Mouse (Mus musculus) heart, embryonic 12.5 days (tissue): ENCODE measurements around the gene Prkg1. TPM values are rescaled to one million over a fixed set of nuclear protein-coding genes. Genes with fewer than 3 reads are reported as not detected.
"Not testable (repeated sequence)": the region's sequence is repeated elsewhere in the genome, so short reads cannot be mapped to it uniquely, and the experiment has no call there.

ENCODE experiments used
- ATAC-seq: fragments of 200-750 bp; cut with Nextera tagmentation; 2 replicates; pipeline ENCODE4 v1.8.0; 2017; ENCODE audit warnings: moderate TSS enrichment, moderate library complexity; ENCODE audit not compliant: insufficient number of reproducible peaks, low FRiP score
- H3K27ac ChIP-seq: fragments of 300-500 bp; sonication (generic); 2 replicates; pipeline ENCODE4 v1.5.1; 2016; ENCODE audit warnings: mild to moderate bottlenecking, moderate library complexity; ENCODE audit not compliant: poor library complexity, severe bottlenecking
- H3K27me3 ChIP-seq: fragments of 300-500 bp; sonication (generic); replicated peaks from 2 replicates; pipeline ENCODE4 v1.6.1; 2016; ENCODE audit warnings: mild to moderate bottlenecking, moderate library complexity
- H3K36me3 ChIP-seq: fragments of 300-500 bp; sonication (generic); 2 replicates; pipeline ENCODE4 v1.6.1; 2016; ENCODE audit warnings: mild to moderate bottlenecking, moderate library complexity
- H3K4me1 ChIP-seq: fragments of 300-500 bp; sonication (generic); replicated peaks from 2 replicates; pipeline ENCODE4 v1.6.1; 2016; ENCODE audit warnings: mild to moderate bottlenecking
- H3K4me2 ChIP-seq: fragments of 300-500 bp; sonication (generic); 2 replicates; pipeline ENCODE4 v1.6.1; 2016; ENCODE audit warnings: mild to moderate bottlenecking, moderate library complexity
- H3K4me3 ChIP-seq: fragments of 300-500 bp; sonication (generic); 2 replicates; pipeline ENCODE4 v1.5.1; 2016; ENCODE audit warnings: mild to moderate bottlenecking
- H3K9ac ChIP-seq: fragments of 300-500 bp; sonication (generic); 2 replicates; pipeline ENCODE4 v1.6.1; 2016; ENCODE audit warnings: mild to moderate bottlenecking, moderate library complexity
- H3K9me3 ChIP-seq: fragments of 300-500 bp; sonication (generic); replicated peaks from 2 replicates; pipeline ENCODE4 v1.6.1; 2016; ENCODE audit warnings: mild to moderate bottlenecking, moderate library complexity
- WGBS: fragments of 180-500 bp; shearing (Covaris S2); methylation state at CpG from one replicate; pipeline ENCODE4 v1.1.7; 2016; 5-methylcytosine and 5-hydroxymethylcytosine counted together
- polyA plus RNA-seq: library from polyadenylated mRNA; unstranded; fragments of >200 nt; fragmentation: Nextera tagmentation; extraction: Ambion mirVana; gene quantifications from 2 replicates; pipeline ENCODE4 v1.2.1, GENCODE M21; 2016

The Prkg1 gene
- polyA plus RNA-seq, 1 experiment from 2014 or later: 10.7 TPM

DNA sequence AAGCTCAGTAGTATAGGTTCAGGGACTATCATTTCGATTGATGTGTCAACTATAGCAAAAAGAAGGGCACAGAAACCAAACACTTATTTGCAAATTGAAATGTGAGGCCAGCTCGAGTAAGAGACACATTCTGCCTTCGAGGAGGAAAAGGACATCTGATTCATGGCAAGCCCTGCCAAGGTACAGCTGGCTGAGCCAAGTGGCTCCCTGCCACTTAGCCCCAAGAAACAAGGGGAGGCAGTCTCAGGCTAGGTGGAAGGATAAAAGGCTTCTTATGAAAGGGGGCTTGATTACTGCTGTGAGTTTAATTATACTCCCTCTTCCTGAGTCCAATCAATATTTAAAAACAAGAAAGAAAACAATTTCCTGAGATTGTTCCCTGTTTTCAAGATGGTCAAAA is 403.7 kb downstream of the Prkg1 start:
- 78% methylated on average over 3 of the region's 3 CpGs for WGBS
- no peak overlapping the region for H3K9ac ChIP-seq

DNA sequence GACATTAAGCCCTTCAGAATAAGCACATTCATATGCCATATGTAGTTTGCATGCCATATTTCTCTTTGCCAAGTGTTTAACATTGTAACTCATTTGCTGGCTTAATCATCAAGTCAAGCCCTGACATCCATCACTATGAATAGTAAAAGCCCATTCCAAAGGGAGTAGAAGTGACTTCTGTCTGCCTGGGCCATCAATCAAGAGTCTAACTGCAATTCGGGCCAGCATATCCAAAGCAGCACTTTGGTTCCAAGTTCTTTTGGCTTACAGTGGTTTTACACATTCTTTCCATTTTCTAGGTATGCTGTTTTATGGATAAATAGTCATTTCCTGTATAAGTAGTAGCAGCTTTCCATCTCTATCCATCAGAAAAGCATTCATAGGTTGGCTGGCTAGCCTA is 409.9 kb downstream of the Prkg1 start:
- Histone ChIP-seq H3K27me3 (no peaks in the 10 kb centered on the region), H3K4me1 (0 out of 2 replicates have a peak, but pooled peaks cover 6% of the 10 kb centered on the region), H3K9ac (no peak overlapping the region), H3K27ac (no peak overlapping the region), H3K4me2 (no peak overlapping the region), H3K36me3 (no peaks in the 10 kb centered on the region), H3K9me3 (no peaks in the 10 kb centered on the region), H3K4me3 (no peak overlapping the region)
- 64% methylated on average over 1 of the region's 1 CpGs for WGBS
- no peak for ATAC-seq

More for the DNA sequence above, 403.7 kb downstream of the Prkg1 start:
- Histone ChIP-seq H3K27ac (no peak overlapping the region), H3K4me2 (no peak overlapping the region), H3K27me3 (no peaks in the 10 kb centered on the region), H3K4me1 (peaks cover 6% of the 10 kb centered on the region), H3K4me3 (no peak overlapping the region), H3K9me3 (no peaks in the 10 kb centered on the region), H3K36me3 (no peaks in the 10 kb centered on the region)
- ATAC-seq: no peak

DNA sequence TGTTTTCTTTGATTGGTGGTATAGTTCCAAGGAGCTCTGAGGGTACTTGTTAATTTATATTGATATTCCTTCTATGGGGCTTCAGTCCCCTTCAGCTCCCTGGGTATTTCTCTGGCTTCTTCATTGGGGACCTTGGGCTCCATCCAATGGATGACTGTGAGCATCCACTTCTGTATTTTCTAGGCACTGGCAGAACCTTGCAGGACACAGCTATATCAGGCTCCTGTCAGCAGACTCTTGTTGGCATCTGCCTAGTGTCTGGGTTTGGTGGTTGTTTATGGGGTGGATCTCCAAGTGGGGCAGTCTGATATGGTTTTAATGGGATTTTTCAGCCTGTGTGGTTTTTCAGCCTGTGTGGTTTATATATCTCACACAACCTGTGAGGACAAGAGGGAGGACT is 412.0 kb downstream of the Prkg1 start:
- not testable (repeated sequence) for H3K9ac ChIP-seq, ATAC-seq, H3K36me3 ChIP-seq, H3K4me2 ChIP-seq, H3K4me3 ChIP-seq, H3K27me3 ChIP-seq, H3K27ac ChIP-seq, H3K9me3 ChIP-seq, H3K4me1 ChIP-seq

DNA sequence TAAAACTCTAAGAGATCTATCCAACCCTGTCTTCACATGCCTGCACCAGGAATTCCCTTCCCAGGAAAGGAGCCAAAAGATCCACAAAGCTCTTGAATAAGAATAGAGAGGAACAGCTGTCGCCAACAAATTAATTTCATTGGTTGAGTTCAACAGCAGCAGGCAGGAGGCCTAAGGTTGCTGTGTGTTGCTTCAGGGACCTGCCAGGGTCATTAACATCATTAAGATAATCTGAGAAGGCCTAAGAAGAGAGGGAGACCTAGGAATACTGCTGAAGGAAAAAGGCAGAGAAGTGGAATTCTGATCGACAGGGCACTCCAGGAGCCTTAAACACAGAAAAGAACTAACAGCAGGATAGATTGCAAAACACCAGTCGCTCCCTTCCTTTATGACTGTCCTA is 413.0 kb downstream of the Prkg1 start:
- Histone ChIP-seq H3K4me3 (no peak overlapping the region), H3K4me1 (0 out of 2 replicates have a peak, but pooled peaks cover 6% of the 10 kb centered on the region), H3K27ac (no peak overlapping the region), H3K9ac (no peak overlapping the region), H3K36me3 (no peaks in the 10 kb centered on the region), H3K9me3 (no peaks in the 10 kb centered on the region), H3K27me3 (no peaks in the 10 kb centered on the region), H3K4me2 (no peak overlapping the region)
- WGBS: 56% methylated on average over 3 of the region's 3 CpGs
- ATAC-seq: no peak

GRCm38 (mm10) chr19:31342150-31342549 is 422.7 kb downstream of the Prkg1 start:
- Histone ChIP-seq H3K27ac (no peak overlapping the region), H3K36me3 (no peaks in the 10 kb centered on the region), H3K27me3 (no peaks in the 10 kb centered on the region), H3K4me1 (no peaks in the 10 kb centered on the region), H3K4me3 (no peak overlapping the region), H3K9ac (no peak overlapping the region), H3K4me2 (no peak overlapping the region), H3K9me3 (no peaks in the 10 kb centered on the region)
- 25% methylated on average over 4 of the region's 4 CpGs for WGBS
- no peak for ATAC-seq

- no peak overlapping the region for H3K27ac ChIP-seq
- WGBS: 68% methylated on average over 1 of the region's 1 CpGs
- H3K36me3 ChIP-seq: no peaks in the 10 kb centered on the region
- no peaks in the 10 kb centered on the region for H3K27me3 ChIP-seq
- no peaks in the 10 kb centered on the region for H3K4me1 ChIP-seq
- H3K9ac ChIP-seq: no peak overlapping the region
- H3K9me3 ChIP-seq: no peaks in the 10 kb centered on the region
- no peak overlapping the region for H3K4me3 ChIP-seq
- H3K4me2 ChIP-seq: no peak overlapping the region
- ATAC-seq: no peak
Measured at GRCm38 (mm10) chr19:31340898-31341297, 423.9 kb downstream of the Prkg1 start.

GRCm38 (mm10) chr19:31338355-31339101 is 426.3 kb downstream of the Prkg1 start:
- H3K9me3 ChIP-seq: no peaks in the 10 kb centered on the region
- 73% methylated on average over 5 of the region's 5 CpGs for WGBS
- H3K4me2 ChIP-seq: no peak overlapping the region
- H3K36me3 ChIP-seq: no peaks in the 10 kb centered on the region
- H3K9ac ChIP-seq: no peak overlapping the region
- H3K4me1 ChIP-seq: no peaks in the 10 kb centered on the region
- H3K27ac ChIP-seq: no peak overlapping the region
- H3K4me3 ChIP-seq: no peak overlapping the region
- ATAC-seq: no peak
- no peaks in the 10 kb centered on the region for H3K27me3 ChIP-seq

GRCm38 (mm10) chr19:31337863-31338217 is 427.0 kb downstream of the Prkg1 start:
- H3K27me3 ChIP-seq: no peaks in the 10 kb centered on the region
- no peaks in the 10 kb centered on the region for H3K4me1 ChIP-seq
- H3K9ac ChIP-seq: no peak overlapping the region
- H3K27ac ChIP-seq: no peak overlapping the region
- no peak for ATAC-seq
- H3K4me2 ChIP-seq: no peak overlapping the region
- no peaks in the 10 kb centered on the region for H3K36me3 ChIP-seq
- WGBS: 67% methylated on average over 6 of the region's 6 CpGs
- H3K9me3 ChIP-seq: no peaks in the 10 kb centered on the region
- no peak overlapping the region for H3K4me3 ChIP-seq

GRCm38 (mm10) chr19:31337163-31337862 is 427.5 kb downstream of the Prkg1 start:
- Histone ChIP-seq H3K27ac (no peak overlapping the region), H3K9me3 (no peaks in the 10 kb centered on the region), H3K36me3 (no peaks in the 10 kb centered on the region), H3K4me2 (no peak overlapping the region), H3K27me3 (no peaks in the 10 kb centered on the region), H3K9ac (no peak overlapping the region), H3K4me3 (no peak overlapping the region), H3K4me1 (no peaks in the 10 kb centered on the region)
- 59% methylated on average over 8 of the region's 9 CpGs for WGBS
- ATAC-seq: no peak

DNA sequence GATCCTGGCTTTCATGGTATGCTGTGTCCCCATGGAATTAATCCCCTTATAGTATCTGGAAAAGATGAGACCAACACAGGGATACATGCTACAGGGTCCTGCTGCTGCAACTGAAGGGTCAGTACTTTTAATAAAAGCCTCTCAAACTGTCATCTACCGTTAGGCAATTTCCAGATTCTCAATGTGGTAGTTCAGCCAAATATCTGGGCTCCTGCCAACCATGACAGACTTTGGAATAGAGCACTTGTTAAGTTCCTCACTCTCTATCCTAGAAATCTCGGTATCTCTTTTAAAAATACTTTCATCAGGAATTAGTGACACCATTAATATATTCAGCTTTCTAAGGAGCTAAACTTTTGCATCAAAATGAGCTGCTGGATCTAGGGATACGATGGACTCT is 428.5 kb downstream of the Prkg1 start:
- Histone ChIP-seq H3K9me3 (no peaks in the 10 kb centered on the region), H3K36me3 (no peaks in the 10 kb centered on the region), H3K4me1 (no peaks in the 10 kb centered on the region), H3K9ac (no peak overlapping the region), H3K27me3 (no peaks in the 10 kb centered on the region), H3K4me2 (no peak overlapping the region), H3K27ac (no peak overlapping the region), H3K4me3 (no peak overlapping the region)
- 71% methylated on average over 3 of the region's 3 CpGs for WGBS
- no peak for ATAC-seq

DNA sequence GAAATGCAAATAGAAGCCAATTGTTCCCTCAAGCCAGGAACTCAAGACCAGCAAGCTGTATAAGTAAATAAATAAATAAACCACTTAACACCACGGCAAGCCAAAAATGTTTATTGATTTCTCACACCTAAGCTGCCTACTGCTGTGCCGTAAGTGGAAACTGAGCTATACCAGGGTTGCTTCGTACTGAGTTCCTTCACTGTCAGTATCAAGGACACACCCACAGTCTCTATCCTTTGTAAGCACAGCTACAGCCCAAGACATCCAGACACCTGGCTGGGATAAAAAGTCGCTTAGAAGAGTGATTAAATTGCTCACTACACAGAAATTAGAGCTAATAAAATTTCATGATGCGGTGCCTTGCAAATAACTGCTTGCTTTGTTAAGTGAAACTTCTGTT is 434.9 kb downstream of the Prkg1 start:
- ATAC-seq: no peak
- 51% methylated on average over 5 of the region's 5 CpGs for WGBS
- H3K4me2 ChIP-seq: no peak overlapping the region
- H3K9ac ChIP-seq: no peak overlapping the region
- no peaks in the 10 kb centered on the region for H3K36me3 ChIP-seq
- no peaks in the 10 kb centered on the region for H3K9me3 ChIP-seq
- no peaks in the 10 kb centered on the region for H3K4me1 ChIP-seq
- H3K27me3 ChIP-seq: no peaks in the 10 kb centered on the region
- H3K27ac ChIP-seq: no peak overlapping the region
- no peak overlapping the region for H3K4me3 ChIP-seq

DNA sequence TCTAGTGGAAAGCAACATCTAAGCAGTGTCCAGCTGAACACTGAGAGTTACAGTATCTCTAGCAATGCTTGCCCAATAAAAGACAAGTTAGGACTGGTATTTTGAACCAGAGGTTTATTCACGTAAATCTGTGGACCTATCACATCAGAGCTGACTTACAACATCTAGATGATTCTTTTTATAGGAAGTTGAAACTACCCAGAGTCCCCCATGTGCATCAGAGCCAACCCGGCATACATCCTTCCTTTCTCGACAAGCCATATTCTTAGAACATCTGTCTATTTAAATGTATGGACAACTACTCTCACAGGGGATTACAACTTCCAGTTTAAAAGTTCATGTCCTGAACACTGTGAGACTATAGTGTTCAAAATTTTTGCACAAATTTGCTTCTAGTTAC is 460.1 kb downstream of the Prkg1 start:
- H3K27ac ChIP-seq: no peak overlapping the region
- no peaks in the 10 kb centered on the region for H3K4me1 ChIP-seq
- H3K27me3 ChIP-seq: no peaks in the 10 kb centered on the region
- H3K9ac ChIP-seq: no peak overlapping the region
- no peaks in the 10 kb centered on the region for H3K9me3 ChIP-seq
- no peak overlapping the region for H3K4me2 ChIP-seq
- H3K4me3 ChIP-seq: no peak overlapping the region
- WGBS: 71% methylated on average over 3 of the region's 3 CpGs
- H3K36me3 ChIP-seq: no peaks in the 10 kb centered on the region
- ATAC-seq: no peak
